Mouse (Mus musculus): Measurements from ENCODE around the gene Grm7.

Grm7 gene

DNA sequence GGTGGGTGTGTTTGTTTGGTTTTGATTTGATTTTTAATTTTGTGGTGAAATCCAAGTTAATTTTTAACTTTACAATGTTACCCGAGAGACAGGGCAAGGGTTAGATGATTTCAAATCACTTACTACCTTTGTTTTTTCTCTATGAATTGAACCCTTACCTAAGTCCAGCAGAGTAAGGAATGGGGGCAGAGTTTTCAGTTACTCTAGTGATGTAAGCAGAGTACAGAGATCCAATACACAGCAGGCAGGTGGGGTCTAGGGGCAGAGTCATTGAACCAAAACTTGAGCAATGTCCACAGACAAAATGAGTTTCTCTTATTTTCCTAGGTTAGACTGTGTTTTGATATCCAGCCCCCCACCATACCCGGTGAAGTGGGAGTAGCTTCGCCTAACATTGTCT, 723.2 kb downstream of the Grm7 start:
- no peak for DNase-seq (ENCODE audit: low spot score in 2 of 2)

DNA sequence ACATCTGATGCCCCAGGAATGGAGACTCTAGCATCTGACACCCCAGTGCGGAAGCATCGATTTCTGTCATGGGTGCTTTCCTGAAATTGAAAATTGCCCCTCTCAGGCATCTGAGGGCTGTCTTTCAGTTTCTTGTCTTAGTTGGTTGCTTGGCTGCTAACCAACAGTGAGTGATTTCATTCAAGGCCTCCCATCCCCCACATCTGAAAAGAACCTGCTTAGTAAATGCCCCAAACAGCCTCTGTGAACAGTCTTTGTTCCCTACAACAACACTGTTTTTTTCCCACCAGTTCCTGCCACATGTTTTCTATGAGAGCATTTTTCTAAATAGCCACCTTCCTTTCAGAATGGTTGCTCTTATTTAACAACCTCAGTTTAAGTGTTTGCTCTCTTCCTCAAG, 723.6 kb downstream of the Grm7 start:
- DNase-seq (ENCODE audit: low spot score in 2 of 2), result no peak

DNA sequence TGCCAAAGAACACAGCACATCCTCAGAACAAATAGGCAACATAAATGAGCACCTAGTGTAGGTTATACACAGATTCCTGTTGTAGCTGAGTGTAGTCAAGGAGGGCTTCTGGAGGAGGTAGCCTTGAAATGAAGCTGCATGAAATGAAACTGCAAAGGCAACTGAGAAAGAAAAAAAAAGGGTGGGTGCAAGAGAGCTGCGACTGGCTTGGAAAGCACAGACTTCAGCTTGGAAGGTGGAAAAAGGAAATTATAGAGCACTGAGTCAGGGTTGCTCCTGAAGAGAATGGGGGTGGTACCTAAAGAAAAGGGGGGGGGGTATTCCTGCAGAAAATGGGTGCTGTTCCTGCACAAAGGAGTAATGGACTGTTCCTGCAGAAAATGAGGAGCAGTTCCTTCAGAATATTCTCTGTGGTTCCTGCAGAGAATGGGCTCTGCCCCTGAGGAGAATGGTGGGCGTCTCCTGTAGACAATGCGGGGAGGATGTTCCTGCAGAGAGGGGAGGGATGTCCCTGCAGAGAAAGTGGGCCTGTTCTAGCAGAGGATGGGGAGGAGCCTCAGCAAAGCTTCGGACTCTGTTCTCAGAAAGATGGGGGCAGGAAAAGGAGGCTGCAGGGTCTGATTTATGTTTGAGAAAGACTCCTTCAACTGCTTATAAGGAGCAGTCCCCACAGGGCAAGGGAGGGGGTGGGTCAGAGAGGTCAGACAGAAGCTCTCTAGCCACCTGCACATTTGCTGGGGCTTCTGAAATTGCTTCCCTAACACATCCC, 726.4 kb downstream of the Grm7 start:
- DNase-seq (ENCODE audit: low spot score in 2 of 2), result no peak

DNA sequence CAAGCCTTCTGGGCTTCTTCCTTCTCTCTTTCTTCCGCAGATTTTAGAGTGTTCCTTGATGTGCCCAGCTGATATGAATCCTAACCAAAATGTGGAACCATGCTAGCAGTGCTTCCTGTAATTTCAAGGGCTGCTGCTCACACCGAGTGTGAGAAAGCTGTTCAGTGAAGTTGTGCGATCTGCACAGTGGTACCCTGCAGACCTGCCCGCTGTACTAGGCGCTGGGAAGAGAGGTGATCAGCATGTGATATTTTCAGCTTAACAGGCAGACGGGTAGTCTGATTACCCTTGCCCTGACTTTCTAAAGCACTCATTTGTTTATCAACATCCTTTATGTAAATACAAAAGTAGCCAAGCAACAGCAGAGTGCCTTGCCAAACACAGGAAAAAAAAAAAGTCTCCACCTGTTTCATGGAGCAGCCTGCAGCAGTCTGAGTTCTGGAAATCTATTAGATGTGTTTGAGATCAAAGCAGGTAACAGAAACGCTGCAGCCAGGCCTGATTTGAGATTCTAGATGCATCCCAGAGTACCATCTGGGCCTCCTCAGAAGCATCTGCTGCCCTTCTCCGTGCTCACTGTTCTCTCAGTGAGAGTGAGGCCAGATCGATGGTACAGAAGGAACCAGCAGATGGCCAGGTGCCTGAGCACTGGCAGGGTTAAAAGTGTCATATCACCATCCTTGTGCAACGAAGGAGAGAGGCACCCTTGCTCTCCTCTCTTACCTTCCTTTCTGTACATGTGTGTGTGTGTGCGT, 727.4 kb downstream of the Grm7 start:
- DNase-seq (ENCODE audit: low spot score in 2 of 2), result no peak

DNA sequence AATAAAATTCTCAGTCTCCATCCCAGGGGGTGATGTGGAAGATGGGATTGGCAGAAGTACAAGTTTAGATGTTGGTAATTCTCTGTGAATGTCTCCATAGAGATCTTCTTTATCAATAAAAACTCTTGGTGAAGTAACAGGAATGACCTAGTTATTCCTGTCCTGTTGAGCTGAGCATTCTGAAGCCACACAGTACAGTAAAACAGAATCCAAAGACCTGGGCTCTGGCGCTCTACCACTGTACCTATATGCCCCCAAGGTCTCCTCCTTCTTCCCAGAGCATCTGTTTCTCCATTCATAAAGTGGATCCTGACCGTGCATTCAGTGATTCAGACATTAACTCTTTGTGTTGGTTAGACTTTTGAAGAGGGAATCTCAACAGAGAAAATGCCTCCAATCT, 735.3 kb downstream of the Grm7 start:
- DNase-seq (ENCODE audit: low spot score in 2 of 2), result no peak

DNA sequence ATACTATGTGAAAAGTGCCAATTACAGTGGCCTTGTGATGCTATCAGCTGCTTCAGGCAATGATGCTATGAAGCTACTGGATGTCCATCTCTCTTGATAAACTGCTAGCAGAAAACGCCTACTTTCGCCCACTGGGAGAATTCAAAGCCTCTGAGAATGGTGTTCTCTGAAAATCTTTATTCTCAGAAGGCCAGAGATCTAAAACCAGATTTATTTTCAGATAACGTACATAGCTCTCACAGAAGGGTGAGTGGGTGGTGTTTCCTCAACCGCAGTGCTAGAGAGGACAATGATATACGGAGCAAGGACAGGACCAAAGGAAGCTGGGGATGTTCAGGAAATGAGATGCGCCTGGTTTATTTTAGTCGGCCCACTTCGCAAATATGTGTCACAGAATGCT, 763.4 kb downstream of the Grm7 start:
- no peak for DNase-seq (ENCODE audit: low spot score in 2 of 2)

DNA sequence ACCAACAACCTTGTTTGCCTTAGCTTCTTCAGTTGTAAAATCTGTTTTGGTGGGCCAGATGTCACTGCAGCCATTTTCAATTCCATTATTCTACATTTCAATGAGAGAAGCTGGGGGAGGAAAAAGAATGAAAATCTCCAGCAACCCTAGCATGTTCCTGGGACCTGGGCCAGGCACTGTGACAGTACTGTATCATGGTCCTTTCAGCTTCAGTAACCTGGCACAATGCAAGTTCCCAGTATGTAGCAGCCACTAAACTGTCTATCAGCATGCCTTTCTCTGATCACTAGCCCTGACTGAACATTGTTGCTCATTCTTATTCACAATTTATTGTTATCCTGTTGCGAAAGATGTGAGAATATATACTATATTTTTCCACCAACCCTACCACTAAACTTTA, 779.4 kb downstream of the Grm7 start:
- no peak for DNase-seq (ENCODE audit: low spot score in 2 of 2)

DNA sequence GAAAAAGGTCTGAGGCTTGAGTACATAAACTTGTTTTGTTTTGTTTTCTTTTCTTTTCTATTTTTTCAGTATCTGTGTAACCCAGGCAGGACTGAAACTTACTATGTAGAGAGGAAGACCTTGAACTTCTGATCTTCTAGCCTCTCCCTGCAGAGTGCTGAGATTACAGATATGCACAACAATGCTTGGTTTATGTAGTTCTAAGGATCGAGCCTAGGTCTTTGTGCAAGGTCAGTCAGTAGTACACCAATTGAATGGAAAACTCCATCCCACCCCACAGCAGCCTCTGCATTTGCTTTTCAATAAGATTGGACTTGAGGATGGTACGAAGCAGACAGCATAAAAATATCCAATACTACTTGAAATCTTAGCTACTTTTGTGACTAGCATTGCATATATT, 800.8 kb downstream of the Grm7 start:
- no peak for DNase-seq (ENCODE audit: low spot score in 2 of 2)

DNA sequence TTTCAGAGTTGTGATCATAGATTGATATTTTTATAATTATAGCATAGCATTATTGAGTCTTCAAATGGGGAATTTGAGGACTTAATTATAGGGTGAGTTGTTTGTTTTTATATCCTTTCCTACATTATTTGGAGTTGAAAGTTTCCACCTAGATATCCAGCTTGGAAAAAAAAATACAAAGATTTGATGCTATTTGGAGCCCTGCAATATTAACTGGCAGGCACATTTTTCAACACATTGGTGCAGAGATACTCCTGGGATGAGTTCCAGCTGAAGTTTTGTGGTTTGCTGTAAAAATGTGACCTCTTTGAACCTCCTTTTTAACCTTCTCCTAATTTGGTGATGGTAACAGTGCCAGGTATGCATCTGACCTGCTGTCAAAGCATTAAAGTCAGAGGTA, 802.5 kb downstream of the Grm7 start:
- DNase-seq (ENCODE audit: low spot score in 2 of 2), result no peak

DNA sequence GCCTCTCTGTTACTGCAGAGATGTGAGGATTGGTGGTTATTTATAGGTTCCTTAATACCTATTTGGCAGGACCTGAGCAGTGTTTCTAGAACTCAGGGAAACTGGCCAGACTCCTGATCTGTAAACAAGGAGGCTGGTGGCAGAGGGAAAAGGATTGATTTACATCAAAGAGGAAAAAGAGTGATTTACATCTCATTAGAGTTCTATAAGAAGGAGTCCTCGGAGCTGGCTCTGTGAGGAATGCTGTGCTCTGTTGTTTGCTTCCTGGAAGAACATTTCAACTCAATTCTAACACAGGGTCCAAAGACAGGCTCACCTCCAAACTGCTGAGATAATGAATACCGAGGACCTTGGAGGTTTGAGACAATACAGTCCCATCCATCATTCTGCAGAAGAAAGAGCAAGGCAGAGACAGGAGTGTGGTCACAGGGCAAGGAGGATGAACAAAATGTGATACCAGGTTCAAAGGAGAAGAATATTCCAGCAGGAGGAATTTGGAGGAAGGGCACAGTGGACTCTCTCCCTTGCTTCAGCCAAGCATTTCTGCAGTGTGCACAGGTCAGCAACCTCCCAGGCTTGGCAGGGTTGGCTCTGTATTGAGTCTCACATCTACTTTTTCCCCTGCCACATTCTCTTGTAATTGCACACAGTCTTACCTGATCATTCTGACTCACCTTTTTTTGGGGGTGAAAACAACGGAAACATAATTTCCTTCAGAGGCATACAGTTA, 803.8 kb downstream of the Grm7 start:
- DNase-seq (ENCODE audit: low spot score in 2 of 2), result no peak

DNA sequence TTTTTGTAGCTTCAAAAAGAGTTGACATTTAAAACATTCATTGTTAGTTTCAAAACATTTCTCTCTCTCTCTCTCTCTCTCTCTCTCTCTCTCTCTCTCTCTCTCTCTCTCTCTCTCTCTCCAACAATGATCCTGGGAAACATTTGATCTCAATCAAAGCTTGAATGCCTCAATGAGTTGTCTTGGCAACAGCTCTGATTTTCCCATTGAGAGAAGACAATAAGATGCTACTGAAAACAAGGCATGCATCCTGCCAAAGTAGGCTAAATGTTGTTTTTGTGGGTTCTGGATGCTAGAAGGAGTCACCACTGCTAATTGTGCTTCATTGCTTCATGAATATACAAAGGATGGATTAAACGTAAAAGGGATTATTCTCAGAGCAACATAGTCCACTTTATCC, 836.5 kb downstream of the Grm7 start:
- DNase-seq (ENCODE audit: low spot score in 2 of 2), result no peak

DNA sequence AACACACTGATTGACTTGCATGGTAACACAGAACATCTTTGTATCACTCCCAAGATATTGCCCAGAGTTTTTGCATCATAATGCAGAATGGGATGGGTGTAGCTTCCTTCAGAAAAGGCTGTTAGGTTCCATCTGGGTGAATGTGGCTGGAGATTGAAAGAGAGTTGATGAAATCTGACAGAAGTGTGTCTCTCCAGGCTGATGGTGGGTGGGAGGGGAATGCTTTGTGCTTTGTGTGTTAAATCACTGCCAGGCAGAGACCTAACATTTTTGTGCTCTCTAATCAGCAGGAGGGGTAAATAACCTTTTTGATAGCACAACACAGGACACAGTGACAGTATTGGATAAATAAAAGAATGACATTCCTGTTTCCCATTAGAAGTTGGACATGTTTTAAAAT, 840.7 kb downstream of the Grm7 start:
- DNase-seq (ENCODE audit: low spot score in 2 of 2), result no peak

DNA sequence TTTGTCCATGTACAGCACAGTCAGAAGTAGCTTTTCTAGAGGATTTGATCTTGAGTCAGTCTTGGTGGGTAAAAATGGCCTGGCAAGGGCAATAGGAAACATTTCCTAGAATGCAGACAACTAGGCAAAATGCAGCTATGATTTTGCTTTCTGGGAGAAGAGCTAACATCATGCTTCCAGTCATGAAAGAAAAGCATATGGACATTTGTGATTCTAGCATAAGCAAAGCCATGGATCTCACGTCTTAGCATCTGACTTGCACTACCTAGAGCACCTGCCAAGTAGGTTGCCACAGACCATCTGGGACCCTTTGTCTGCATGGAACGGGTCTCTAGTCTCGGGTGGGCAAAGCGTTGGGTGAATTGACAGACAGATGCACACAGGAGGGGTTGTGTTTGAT, 842.2 kb downstream of the Grm7 start:
- DNase-seq (ENCODE audit: low spot score in 2 of 2), result no peak

DNA sequence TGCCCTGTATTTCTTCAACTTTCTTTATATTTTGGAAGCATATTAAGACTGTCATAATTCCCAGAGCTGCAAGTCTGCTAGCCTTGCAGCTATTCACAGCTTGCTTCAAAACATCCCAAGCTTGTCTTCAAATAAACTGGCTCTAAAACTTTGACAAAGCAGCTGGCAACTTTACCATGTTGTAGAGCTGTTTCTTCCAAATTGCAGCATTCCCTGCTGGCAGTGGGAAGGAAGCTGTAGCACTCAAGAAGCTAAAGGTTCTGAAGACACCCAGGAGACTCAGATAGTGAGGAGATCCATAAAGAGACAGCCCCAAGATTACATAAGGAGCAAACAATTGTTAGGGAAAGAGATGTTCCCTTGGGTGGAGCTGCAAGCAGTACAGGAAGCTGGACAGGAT, 846.8 kb downstream of the Grm7 start:
- DNase-seq (ENCODE audit: low spot score in 2 of 2), result no peak

DNA sequence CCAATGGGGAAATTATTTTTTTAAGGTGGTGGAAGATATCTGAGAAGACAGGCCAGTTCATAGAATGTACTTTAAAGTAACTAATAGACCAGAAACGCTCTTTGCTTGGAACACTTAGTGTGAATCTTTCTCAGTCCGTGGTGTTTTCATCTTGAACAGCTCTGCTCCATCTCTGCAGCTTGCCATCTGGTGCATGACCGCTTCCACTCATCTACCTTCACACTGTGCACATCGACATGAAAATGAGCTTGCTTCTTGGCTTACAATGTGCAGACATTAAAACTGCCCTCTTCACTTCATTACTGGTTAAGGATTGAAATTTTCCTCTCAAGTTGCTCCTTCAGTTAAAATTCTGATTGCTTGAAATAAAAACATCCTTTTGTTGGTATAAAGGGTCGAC, 854.2 kb downstream of the Grm7 start:
- DNase-seq (ENCODE audit: low spot score in 2 of 2), result no peak

DNA sequence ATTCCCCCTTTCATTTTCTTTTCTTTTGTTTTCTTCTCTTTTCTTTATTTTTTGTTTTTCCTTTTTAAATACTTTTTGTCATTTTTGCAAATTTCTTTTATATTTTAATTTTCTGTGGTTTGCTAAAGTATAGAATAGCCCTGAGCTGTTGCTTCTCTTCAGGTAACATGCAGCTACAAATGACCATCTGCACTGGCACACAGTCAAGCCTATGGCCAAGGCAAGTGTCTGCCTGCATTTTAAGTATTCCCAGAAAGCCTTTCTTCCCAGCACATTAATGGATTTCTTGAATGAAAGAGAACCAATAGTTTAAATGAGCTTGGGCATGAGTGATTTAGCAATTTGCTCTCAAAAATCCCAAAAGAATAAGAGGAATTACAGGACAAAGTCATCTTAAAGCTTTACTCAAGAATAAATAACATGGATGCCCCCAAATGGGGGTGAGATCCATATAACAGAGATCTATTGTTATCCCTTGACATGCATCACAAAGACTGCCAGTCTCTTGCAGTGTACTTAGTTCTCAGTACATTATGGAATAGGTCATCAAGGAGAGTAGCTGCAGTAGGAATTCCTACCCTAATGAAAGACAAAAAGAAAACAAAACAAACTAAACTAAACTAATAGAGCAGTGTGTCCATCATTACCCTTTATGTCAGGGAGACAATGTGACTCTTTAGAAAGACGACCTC, 865.5 kb downstream of the Grm7 start:
- no peak for DNase-seq (ENCODE audit: low spot score in 2 of 2)

DNA sequence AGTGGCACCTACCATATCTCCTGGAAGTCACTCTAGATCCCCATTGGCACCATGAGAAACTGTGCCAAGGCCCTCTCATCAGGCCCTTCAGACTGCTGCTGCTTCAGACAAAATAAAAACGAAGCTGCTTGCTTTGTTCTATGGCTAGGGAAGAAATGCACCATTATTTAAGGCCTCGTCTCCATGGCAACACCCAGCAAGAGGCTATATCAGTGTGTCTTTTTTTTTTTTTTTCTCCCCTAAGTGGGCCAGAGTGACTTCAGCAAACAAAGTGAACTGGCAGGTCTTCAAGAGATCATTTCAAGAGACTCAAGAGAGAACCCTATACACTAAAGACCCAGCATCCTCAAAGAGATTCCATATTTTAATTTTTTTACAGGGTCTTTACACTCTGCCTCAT, 867.0 kb downstream of the Grm7 start:
- DNase-seq (ENCODE audit: low spot score in 2 of 2), result no peak

DNA sequence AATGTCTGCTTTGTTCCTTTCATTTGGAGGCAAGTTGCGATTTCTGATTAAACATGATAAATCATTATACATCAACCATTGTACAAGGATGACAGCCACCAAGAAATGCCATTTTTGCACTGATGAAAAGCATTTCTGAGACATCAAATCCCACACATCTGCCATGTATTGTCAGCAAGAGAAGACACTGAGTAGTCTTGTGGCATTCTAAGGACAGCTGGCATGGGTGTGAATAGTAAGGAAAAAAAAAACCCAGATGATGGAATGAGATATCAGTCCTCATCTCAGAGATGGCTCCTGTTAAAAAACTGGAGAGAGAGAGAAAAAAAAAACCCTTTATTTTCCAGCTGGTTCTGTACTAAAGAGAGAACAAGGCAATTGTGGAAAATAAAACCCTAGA, 875.8 kb downstream of the Grm7 start:
- DNase-seq (ENCODE audit: low spot score in 2 of 2), result no peak

DNA sequence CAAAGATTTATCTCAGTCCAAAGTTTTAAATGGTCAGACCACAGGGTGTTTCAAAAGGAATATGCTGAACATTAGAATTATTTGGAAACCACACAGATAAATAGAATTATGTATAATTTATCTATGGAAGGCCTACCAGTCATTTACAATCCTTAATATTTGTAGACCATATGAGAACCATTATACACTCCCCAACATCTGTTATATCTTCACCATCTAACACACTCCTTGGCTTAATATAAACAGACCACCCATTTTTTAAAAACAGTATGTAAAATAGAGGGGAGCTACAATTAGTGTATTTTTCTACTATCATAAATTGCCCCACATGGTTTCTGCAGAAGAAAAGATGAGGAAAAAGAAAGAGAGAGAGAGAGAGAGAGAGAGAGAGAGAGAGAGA, 876.7 kb downstream of the Grm7 start:
- no peak for DNase-seq (ENCODE audit: low spot score in 2 of 2)

DNA sequence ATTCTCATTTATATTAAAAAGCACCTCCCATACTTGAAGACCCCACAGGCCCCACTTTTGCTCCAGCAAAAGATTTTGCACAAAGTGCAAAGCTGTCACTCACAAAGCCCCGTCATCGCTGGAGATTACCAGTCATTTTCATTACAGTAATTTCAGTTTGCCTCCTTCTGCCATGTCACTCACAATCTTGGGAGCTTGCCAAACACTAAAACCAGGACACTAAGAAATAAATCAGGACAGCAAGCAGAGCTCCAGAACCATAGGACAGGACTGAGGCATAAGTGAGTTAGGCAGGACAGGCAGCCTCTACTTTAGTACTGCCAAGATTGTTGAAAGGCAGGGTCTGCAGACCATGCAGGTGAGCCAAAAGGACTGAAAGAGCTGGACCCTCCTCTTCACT, 884.6 kb downstream of the Grm7 start:
- no peak for DNase-seq (ENCODE audit: low spot score in 2 of 2)

DNA sequence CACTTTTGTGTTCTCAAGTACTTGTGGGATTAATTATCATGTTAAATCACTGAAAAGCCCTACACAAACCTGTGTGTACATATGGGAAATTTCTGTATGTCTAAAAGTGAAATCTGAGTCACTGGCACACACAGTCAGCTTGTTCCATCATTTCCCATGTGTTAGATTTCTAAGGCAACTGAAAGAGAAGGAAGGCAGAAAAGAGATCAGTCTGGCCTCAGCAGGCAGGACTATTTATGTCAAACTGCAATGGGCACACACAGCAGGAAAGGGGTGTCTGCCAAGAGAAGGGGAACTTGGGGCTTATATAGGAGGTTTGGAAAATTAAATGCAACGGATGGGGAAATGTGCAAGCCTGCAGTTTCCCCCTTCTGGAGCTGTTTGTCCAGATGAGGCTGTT, 913.2 kb downstream of the Grm7 start:
- no peak for DNase-seq (ENCODE audit: low spot score in 2 of 2)

DNA sequence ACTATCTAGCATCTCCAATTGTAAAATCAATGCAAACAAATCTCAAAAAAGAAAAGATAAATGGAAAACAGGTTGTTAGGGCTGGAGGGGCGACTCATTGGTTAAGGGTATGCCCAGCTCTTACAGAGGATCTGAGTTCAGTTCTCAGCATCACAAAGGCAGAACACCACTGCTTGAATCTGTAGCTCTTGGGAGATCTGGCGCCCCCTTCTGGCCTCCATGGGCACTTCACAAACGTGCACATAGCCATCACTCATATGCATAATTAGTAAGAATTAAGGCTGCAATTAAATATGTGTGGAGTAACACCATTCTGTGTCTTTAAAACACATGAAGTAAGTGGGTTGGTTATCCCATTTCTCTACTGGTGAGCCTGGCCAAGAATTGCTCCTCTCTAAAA, 914.1 kb downstream of the Grm7 start:
- DNase-seq (ENCODE audit: low spot score in 2 of 2), result no peak

Measured in spleen, postnatal 10 days (tissue).